Mouse (Mus musculus) kidney, adult 2 months (tissue): ENCODE measurements around the gene Tcl1b5.
"Not testable (repeated sequence)": the region's sequence is repeated elsewhere in the genome, so short reads cannot be mapped to it uniquely, and the experiment has no call there.

Experiments used
- CTCF ChIP-seq: fragments of 200-500 bp; conservative IDR thresholded peaks from 2 replicates; pipeline ENCODE4 v1.5.1; 2011; ENCODE audit warnings: low read depth, mild to moderate bottlenecking, control low read depth, low read length, moderate library complexity, mixed read lengths; ENCODE audit not compliant: insufficient read depth, insufficient read length
- POLR2A ChIP-seq: fragments of 200-500 bp; IDR thresholded peaks from one replicate; pipeline ENCODE4 v1.6.1; 2011; ENCODE audit warnings: low read depth, low read length, control low read depth

DNA sequence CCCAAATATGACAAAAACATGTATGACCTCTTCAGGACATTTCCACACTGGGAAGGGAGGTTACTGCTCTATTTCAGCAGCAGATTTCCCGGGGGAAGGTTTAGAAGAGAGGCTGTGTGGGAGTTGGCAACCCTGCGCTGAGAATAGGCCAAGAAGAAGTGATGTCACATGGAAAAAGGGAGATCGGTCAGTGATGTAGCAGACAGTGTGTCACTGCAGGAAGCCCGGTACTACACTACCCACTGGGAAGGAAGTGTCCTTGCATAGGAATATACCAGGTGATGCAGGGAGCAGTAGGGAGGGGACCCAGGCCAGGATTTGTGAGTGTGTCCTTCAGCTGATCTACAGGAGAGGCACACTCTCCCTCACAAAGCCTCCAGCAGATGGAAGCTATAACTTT is 20.9 kb upstream of the Tcl1b5 start:
- TF ChIP-seq POLR2A, CTCF: not testable (repeated sequence)
